In genomic region chr12:88860397-88860796, GRCm38 (mm10) we compare ENCODE assay signal across 21 mouse cellular contexts.
DNase-seq lines count a peak whose midpoint lies in the region; ATAC-seq lines count a peak whose summit lies in the region.
"Had no signal": no experiment of that assay in that cellular context is flagged by ENCODE, and none has a peak within 500 bp of the region (broad histone marks: within the 10 kb centered on the region; RNA-seq: fewer than 3 reads in every experiment).

No protein-coding gene starts in this region.

- ATAC-seq in forebrain, embryonic 12.5 days (ENCODE audit: low FRiP score), result peak; percentile 76
- ATAC-seq in hindbrain, embryonic 13.5 days (ENCODE audit: low FRiP score), result peak; percentile 65
- 0 out of 2 replicates have a peak, but pooled peaks have one; percentile 56 for ATAC-seq in midbrain, embryonic 16.5 days
- ATAC-seq: intestine, embryonic 15.5 days; Patski had no signal

- 0 out of 2 replicates have a peak overlapping the region, but pooled peaks have one; percentile 1 for H3K4me2 ChIP-seq in forebrain, embryonic 12.5 days
- no peak overlapping the region for H3K4me2 ChIP-seq in hindbrain, embryonic 13.5 days
- H3K4me2 ChIP-seq in midbrain, embryonic 16.5 days (ENCODE audit: low read length), result no peak overlapping the region
- H3K4me2 ChIP-seq: heart, embryonic 13.5 days; intestine, embryonic 15.5 days; kidney, embryonic 15.5 days; limb, embryonic 13.5 days; lung, embryonic 15.5 days had no signal

- no peaks in the 10 kb centered on the region for H3K9me3 ChIP-seq in forebrain, embryonic 12.5 days
- no peaks in the 10 kb centered on the region for H3K9me3 ChIP-seq in hindbrain, embryonic 13.5 days
- H3K9me3 ChIP-seq in midbrain, embryonic 16.5 days (replicated peaks; ENCODE audit: control insufficient read depth, low read length, poor library complexity, severe bottlenecking), result no peaks in the 10 kb centered on the region
- H3K9me3 ChIP-seq: heart, embryonic 13.5 days; intestine, embryonic 15.5 days; kidney, embryonic 15.5 days; limb, embryonic 13.5 days; lung, embryonic 15.5 days had no signal

- peak overlapping the region; percentile 75 for H3K27ac ChIP-seq in forebrain, embryonic 12.5 days
- peak overlapping the region; percentile 76 for H3K27ac ChIP-seq in hindbrain, embryonic 13.5 days
- H3K27ac ChIP-seq in midbrain, embryonic 16.5 days (ENCODE audit: low read length), result no peak overlapping the region
- H3K27ac ChIP-seq: heart, embryonic 13.5 days; intestine, embryonic 15.5 days; kidney, embryonic 15.5 days; limb, embryonic 13.5 days; liver, embryonic 14.5 days; lung, embryonic 15.5 days; stomach, postnatal 0 days had no signal

- H3K36me3 ChIP-seq in forebrain, embryonic 12.5 days (replicated peaks), result no peaks in the 10 kb centered on the region
- H3K36me3 ChIP-seq in hindbrain, embryonic 13.5 days, result no peaks in the 10 kb centered on the region
- no peaks in the 10 kb centered on the region for H3K36me3 ChIP-seq in midbrain, embryonic 16.5 days (ENCODE audit: control insufficient read depth, insufficient read depth, low read length)
- H3K36me3 ChIP-seq: heart, embryonic 13.5 days; intestine, embryonic 15.5 days; kidney, embryonic 15.5 days; limb, embryonic 13.5 days; lung, embryonic 15.5 days had no signal

- H3K4me1 ChIP-seq in forebrain, embryonic 12.5 days, result peaks cover 12% of the 10 kb centered on the region
- peaks cover 17% of the 10 kb centered on the region; the same call in 1 of the 2 replicates for H3K4me1 ChIP-seq in hindbrain, embryonic 13.5 days (replicated peaks)
- peaks cover 11% of the 10 kb centered on the region for H3K4me1 ChIP-seq in midbrain, embryonic 16.5 days (ENCODE audit: control insufficient read depth, insufficient read depth, low read length)
- H3K4me1 ChIP-seq: heart, embryonic 13.5 days; intestine, embryonic 15.5 days; kidney, embryonic 15.5 days; lung, embryonic 15.5 days had no signal

- no peak overlapping the region for H3K9ac ChIP-seq in forebrain, embryonic 12.5 days
- no peak overlapping the region for H3K9ac ChIP-seq in hindbrain, embryonic 13.5 days
- H3K9ac ChIP-seq in midbrain, embryonic 16.5 days (ENCODE audit: low read depth, low read length), result no peak overlapping the region
- H3K9ac ChIP-seq: heart, embryonic 13.5 days; intestine, embryonic 15.5 days; kidney, embryonic 15.5 days; limb, embryonic 13.5 days; liver, embryonic 14.5 days; lung, embryonic 15.5 days had no signal

- peak; percentile 4 for DNase-seq in embryo, embryonic 10.5 days (ENCODE audit: low spot score)
- no peak for DNase-seq in embryo, embryonic 11 days
- DNase-seq in right cerebral cortex, postnatal 4 days, result no peak
- no peak for DNase-seq in heart, postnatal 4 days
- no peak for DNase-seq in MN1 (ENCODE audit: low spot score)
- DNase-seq: adrenal gland, adult 8-10 months; cerebellum, adult 11-12 months; cerebellum, postnatal 25 days; heart, adult 18-20 months; lung, postnatal 4 days had no signal

- no peak overlapping the region for H3K4me3 ChIP-seq in forebrain, embryonic 12.5 days (replicated peaks)
- H3K4me3 ChIP-seq in hindbrain, embryonic 13.5 days, result no peak overlapping the region
- no peak overlapping the region for H3K4me3 ChIP-seq in midbrain, embryonic 16.5 days (ENCODE audit: low read depth, low read length)
- H3K4me3 ChIP-seq: heart, embryonic 13.5 days; intestine, embryonic 15.5 days; kidney, embryonic 15.5 days; limb, embryonic 13.5 days; lung, embryonic 15.5 days had no signal

- WGBS in forebrain, embryonic 12.5 days, result 18% methylated on average over 4 of the region's 4 CpGs
- 23% methylated on average over 4 of the region's 4 CpGs for WGBS in hindbrain, embryonic 13.5 days
- WGBS in midbrain, embryonic 16.5 days, result 18% methylated on average over 4 of the region's 4 CpGs

- H3K27me3 ChIP-seq in forebrain, embryonic 12.5 days, result no peaks in the 10 kb centered on the region; the same call in 1 of the 2 replicates
- H3K27me3 ChIP-seq in hindbrain, embryonic 13.5 days, result no peaks in the 10 kb centered on the region
- no peaks in the 10 kb centered on the region for H3K27me3 ChIP-seq in midbrain, embryonic 16.5 days (ENCODE audit: control insufficient read depth, insufficient read depth, low read depth, low read length)
- H3K27me3 ChIP-seq: heart, embryonic 13.5 days; intestine, embryonic 15.5 days; kidney, embryonic 15.5 days; limb, embryonic 13.5 days; lung, embryonic 15.5 days; Patski had no signal
